Mouse (Mus musculus): Measurements from ENCODE around the gene Sap18. TPM values are rescaled to one million over a fixed set of nuclear protein-coding genes. Genes with fewer than 3 reads are reported as not detected.
"Not testable (repeated sequence)": the region's sequence is repeated elsewhere in the genome, so short reads cannot be mapped to it uniquely, and the experiment has no call there.

The Sap18 gene
- polyA plus RNA-seq, 1 experiment from 2014 or later: 30.5 TPM

DNA sequence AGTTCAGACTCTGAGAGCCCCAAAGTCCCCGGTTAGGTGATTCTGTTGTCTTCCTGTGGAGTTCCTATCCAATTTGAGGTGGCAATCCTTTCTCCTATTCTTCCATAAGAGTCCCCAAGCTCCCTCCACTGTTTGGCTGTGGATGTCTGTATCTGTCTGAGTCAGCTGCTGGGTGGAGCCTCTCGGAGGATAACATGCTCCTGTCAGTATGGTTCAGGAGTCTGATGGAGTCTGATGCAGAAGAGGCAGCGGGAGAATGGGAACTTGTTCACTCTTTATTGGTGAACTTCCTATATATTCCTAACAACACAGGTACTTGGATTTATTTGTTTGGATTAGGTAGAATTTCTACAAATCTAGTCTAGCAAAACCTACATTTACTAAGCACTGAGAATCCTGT, 46.6 kb downstream of the Sap18 start:
- 92% methylated on average over 3 of the region's 3 CpGs for WGBS
- Histone ChIP-seq H3K9ac (no peak overlapping the region), H3K27me3 (no peaks in the 10 kb centered on the region), H3K4me2 (no peak overlapping the region), H3K36me3 (peaks cover 60% of the 10 kb centered on the region), H3K27ac (no peak overlapping the region), H3K4me3 (no peak overlapping the region), H3K4me1 (replicated peaks) (no peaks in the 10 kb centered on the region), H3K9me3 (no peaks in the 10 kb centered on the region)
- ATAC-seq (ENCODE audit: low FRiP score): no peak

- 84% methylated on average over 5 of the region's 5 CpGs for WGBS
These were observed 50.1 kb downstream of the Sap18 start for GRCm38 (mm10) chr14:57848061-57848460.

DNA sequence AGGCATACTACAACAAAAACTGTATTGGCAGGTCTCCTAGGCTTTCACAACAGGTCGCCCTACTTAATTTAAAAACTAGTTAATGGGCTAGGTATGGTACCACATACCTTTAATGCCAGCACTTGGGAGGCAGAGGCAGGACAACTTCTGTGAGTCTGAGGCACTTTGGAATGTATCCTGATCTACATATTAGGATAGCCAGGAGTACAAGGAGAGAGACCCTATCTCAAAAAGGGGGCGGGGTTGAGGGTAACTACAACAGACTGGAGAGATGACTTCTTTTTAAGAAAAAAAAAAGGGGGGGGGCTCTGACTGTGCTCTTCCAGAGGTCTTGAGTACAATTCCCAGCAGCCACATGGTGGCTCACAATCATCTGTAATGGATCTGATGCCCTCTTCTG, 50.7 kb downstream of the Sap18 start:
- Histone ChIP-seq H3K9ac (no peak overlapping the region), H3K4me3 (no peak overlapping the region), H3K9me3 (no peaks in the 10 kb centered on the region), H3K36me3 (peaks cover 59% of the 10 kb centered on the region), H3K27ac (no peak overlapping the region), H3K27me3 (no peaks in the 10 kb centered on the region), H3K4me2 (no peak overlapping the region), H3K4me1 (replicated peaks) (no peaks in the 10 kb centered on the region)
- ATAC-seq (ENCODE audit: low FRiP score): no peak
- 90% methylated on average over 2 of the region's 2 CpGs for WGBS

More at GRCm38 (mm10) chr14:57848061-57848460, 50.1 kb downstream of the Sap18 start:
- H3K36me3 ChIP-seq: peaks cover 56% of the 10 kb centered on the region
- H3K4me2 ChIP-seq; H3K27ac ChIP-seq; H3K27me3 ChIP-seq; H3K4me3 ChIP-seq; ATAC-seq (ENCODE audit: low FRiP score); H3K4me1 ChIP-seq (replicated peaks); H3K9ac ChIP-seq; H3K9me3 ChIP-seq: not testable (repeated sequence)

- Histone ChIP-seq H3K27me3 (no peaks in the 10 kb centered on the region), H3K36me3 (peaks cover 50% of the 10 kb centered on the region), H3K9ac (no peak overlapping the region), H3K4me3 (no peak overlapping the region), H3K4me1 (replicated peaks) (no peaks in the 10 kb centered on the region), H3K27ac (no peak overlapping the region), H3K9me3 (no peaks in the 10 kb centered on the region), H3K4me2 (no peak overlapping the region)
- ATAC-seq (ENCODE audit: low FRiP score): no peak
- WGBS: 90% methylated on average over 3 of the region's 3 CpGs
These were observed 52.4 kb downstream of the Sap18 start for GRCm38 (mm10) chr14:57850330-57850729.

- Histone ChIP-seq H3K4me3 (no peak overlapping the region), H3K27ac (no peak overlapping the region), H3K27me3 (no peaks in the 10 kb centered on the region), H3K9ac (no peak overlapping the region), H3K4me1 (replicated peaks) (no peaks in the 10 kb centered on the region), H3K36me3 (peaks cover 48% of the 10 kb centered on the region), H3K4me2 (no peak overlapping the region), H3K9me3 (no peaks in the 10 kb centered on the region)
- WGBS: 77% methylated on average over 2 of the region's 2 CpGs
- ATAC-seq (ENCODE audit: low FRiP score): no peak
These were observed 55.0 kb downstream of the Sap18 start for GRCm38 (mm10) chr14:57852961-57853360.

- H3K9me3 ChIP-seq; H3K4me3 ChIP-seq; H3K9ac ChIP-seq; H3K4me1 ChIP-seq (replicated peaks); H3K4me2 ChIP-seq; ATAC-seq (ENCODE audit: low FRiP score); H3K27me3 ChIP-seq; H3K27ac ChIP-seq: not testable (repeated sequence)
- peaks cover 48% of the 10 kb centered on the region for H3K36me3 ChIP-seq
These were observed 58.1 kb downstream of the Sap18 start for GRCm38 (mm10) chr14:57856037-57856436.

Small RNA genes lying within 50 kb of the gene (microRNA-seq; reads per million reads assigned to microRNA genes)
- gene Mir3077: not detected

Other genes starting within 250 kb of the Sap18 start
- 93.9 and 95.1 TPM in 2 replicates for gene Eef1akmt1, start 226.6 kb upstream of the Sap18 start, polyA plus RNA-seq (2015; fragmentation: Nextera tagmentation; extraction: Ambion mirVana)
- gene Xpo4, start 132.8 kb upstream of the Sap18 start, polyA plus RNA-seq (2015; fragmentation: Nextera tagmentation; extraction: Ambion mirVana): 11.6 and 14.9 TPM in 2 replicates
- gene Gm49361, start 52.1 kb upstream of the Sap18 start, polyA plus RNA-seq (2015; fragmentation: Nextera tagmentation; extraction: Ambion mirVana): not detected in 2 replicates
- gene Lats2, start 39.8 kb upstream of the Sap18 start, polyA plus RNA-seq (2015; fragmentation: Nextera tagmentation; extraction: Ambion mirVana): 9.6 and 10.5 TPM in 2 replicates
- 9.8 and 10.2 TPM in 2 replicates for gene Ska3, start 28.0 kb downstream of the Sap18 start, polyA plus RNA-seq (2015; fragmentation: Nextera tagmentation; extraction: Ambion mirVana)
- gene Mrpl57, start 28.1 kb downstream of the Sap18 start, polyA plus RNA-seq (2015; fragmentation: Nextera tagmentation; extraction: Ambion mirVana): 153 and 155 TPM in 2 replicates
- 46.6 and 46.7 TPM in 2 replicates for gene Zdhhc20, start 92.1 kb downstream of the Sap18 start, polyA plus RNA-seq (2015; fragmentation: Nextera tagmentation; extraction: Ambion mirVana)
- gene Micu2, start 201.1 kb downstream of the Sap18 start, polyA plus RNA-seq (2015; fragmentation: Nextera tagmentation; extraction: Ambion mirVana): 68.1 and 69.2 TPM in 2 replicates

Measured in hindbrain, embryonic 13.5 days (tissue).